Mouse (Mus musculus) E14TG2a.4 (cell line): ENCODE measurements around the gene Nme6.

ENCODE experiments used
- CTCF ChIP-seq: conservative IDR thresholded peaks from 2 replicates; pipeline ENCODE4 v1.5.1; 2014; ENCODE audit warnings: low read length
- POU5F1 ChIP-seq: IDR thresholded peaks from 2 replicates; pipeline ENCODE4 v1.6.1; 2014; ENCODE audit warnings: low read length, borderline replicate concordance

GRCm38 (mm10) chr9:109879305-109879704 is 46.8 kb downstream of the Nme6 start:
- TF ChIP-seq CTCF (no peak), POU5F1 (no peak)
